Mouse (Mus musculus) megakaryocyte progenitor cell, adult 5-6 weeks (primary cell): ENCODE data around the gene Lgr6. TPM values are rescaled to one million over a fixed set of nuclear protein-coding genes. Genes with fewer than 3 reads are reported as not detected.

Experiments used
- ATAC-seq: replicated peaks from 2 replicates; pipeline ENCODE4 v1.8.0; 2016; ENCODE audit warnings: mild to moderate bottlenecking, moderate TSS enrichment, inconsistent platforms; ENCODE audit not compliant: poor library complexity
- total RNA-seq, 2 experiments: library from RNA; stranded (forward) in 1 of 2; stranded (reverse) in 1 of 2; fragments of 157-497, 149-512 nt in 1 of 2; fragments of 200-1000 nt in 1 of 2; gene quantifications; 2 replicates each; pipeline versions ENCODE4 v1.2.3 to v1.2.4; 2015 to 2017

The Lgr6 gene
- total RNA-seq (2015): 0.05 TPM in 1 of 2 replicates, not detected in the other
- 0.08 TPM in 1 of 2 replicates, not detected in the other for total RNA-seq (2017)

DNA sequence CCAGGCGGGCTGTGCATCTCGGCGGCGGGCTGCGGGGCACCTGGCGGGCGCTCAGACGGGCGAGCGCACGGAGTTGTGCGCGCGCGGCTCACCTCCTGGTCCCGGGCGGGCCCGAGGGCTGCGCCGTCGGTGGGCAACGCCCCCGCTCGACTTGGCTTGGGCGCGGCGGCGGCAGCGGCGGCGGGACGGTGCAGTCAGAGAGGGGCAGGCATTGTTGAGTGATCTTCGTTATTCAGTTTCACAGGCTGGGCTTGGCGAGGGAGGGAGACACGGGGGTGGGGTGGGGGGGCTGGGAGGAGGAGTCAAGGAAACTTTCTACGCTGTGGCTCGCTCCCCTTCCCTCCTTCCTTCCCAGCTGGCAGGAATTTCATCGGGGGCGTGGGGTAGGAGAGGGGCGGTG is at the start of gene Lgr6:
Gene Lgr6 (minus strand): TSS at position 153 of the 400 bp plus-strand sequence.
- peak; percentile 20; the same call in 1 of the 2 replicates for ATAC-seq

DNA sequence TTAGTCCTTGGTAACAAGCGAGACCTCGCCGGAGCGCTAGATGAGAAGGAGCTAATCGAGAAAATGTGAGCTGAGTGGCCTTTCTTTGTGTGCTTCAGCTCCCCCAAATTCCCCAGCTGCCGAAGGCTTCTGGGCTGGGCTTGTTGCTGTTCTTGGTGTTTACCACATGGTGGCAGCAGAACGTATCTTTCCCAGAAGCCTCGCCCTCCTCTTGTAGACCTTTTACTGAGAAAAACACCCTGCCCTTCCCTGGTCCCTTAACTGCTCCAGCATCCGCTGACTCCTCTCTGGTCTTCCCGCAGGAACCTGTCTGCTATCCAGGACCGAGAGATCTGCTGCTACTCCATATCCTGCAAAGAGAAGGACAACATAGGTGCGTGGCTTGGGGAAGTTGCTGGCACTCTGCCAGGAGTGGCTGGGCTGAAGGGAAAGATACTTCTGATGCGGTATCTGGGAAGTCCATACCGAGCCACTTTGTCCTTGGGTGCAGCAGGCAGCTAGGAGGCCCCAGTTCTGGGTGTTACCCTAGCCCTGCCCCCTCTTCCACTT is 49.4 kb upstream of the Lgr6 start:
- ATAC-seq: peak; percentile 98

DNA sequence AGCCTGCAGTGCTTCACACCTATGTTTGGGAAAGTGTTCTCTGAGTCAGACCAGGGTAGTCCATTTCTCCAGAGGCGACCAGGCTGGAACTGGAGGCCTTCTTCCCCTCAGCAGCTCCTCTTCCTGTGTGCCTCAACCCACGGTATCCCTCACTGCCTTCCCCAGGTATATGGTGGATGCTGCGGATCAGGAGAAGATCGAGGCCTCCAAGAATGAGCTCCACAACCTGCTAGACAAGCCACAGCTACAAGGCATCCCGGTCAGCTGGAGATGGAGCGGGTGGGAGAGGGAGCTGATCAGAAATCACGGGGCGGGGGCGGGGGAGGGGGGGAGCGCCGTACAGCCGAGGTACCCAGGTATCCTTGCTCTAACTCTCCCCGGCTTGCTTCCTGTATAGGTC is 48.9 kb upstream of the Lgr6 start:
- no peak for ATAC-seq

DNA sequence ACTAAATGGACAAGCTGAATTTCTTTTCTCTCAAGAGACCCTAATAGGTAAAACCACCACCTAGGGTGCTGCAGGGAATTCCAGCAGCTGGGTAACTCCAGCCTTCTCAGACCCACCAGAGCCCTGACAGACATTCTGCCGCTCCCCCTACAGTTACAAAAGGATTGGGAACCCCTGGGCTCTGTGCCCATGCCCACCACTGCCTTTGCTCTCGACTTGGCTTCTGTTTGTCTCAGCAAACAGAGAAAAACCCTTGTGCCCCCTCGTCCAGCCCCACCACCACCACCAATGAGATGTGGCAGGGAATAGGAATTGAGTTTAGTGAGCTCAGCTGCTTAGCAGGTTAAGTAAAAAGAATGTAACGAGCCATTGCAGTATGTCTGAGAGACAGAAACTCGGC is 43.9 kb upstream of the Lgr6 start:
- no peak for ATAC-seq

DNA sequence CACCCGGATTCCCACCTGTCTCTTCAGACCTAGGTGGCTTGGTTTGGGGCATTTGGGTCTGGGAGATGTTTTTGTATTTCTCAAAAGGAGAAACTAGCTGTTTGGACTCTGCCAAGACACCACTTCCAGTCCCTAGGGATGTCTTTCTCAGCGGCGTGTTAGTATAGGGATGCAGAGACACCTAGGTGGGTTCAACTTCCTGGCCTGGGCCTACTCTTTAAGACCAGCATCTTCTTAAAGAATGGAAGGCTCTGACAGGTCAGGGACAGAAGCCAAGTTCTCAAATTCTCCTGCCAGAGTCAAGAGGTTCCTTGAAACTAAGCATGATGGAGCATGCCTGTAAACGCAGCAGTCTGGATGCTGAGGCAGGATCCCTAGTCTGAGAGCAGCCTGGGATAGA is 43.4 kb upstream of the Lgr6 start:
- ATAC-seq: no peak

DNA sequence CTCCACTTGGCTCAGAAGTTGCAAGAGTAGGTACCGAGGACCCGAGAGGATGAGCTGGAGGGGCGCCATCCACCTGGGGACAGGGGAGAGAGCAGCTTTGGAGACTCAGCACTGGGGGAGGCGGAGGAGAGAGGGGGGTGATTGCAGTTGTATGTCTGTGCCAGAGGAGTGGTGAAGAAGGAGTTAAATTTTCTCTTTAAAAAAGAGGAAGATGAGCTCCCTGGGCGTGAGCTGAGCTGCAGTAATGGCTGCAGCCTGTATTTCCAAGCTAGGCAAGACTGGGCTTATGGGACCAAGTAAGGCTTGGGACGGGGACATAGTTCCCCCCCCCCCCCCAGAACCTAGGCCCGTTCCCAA is 42.6 kb upstream of the Lgr6 start:
- ATAC-seq: peak; percentile 71

DNA sequence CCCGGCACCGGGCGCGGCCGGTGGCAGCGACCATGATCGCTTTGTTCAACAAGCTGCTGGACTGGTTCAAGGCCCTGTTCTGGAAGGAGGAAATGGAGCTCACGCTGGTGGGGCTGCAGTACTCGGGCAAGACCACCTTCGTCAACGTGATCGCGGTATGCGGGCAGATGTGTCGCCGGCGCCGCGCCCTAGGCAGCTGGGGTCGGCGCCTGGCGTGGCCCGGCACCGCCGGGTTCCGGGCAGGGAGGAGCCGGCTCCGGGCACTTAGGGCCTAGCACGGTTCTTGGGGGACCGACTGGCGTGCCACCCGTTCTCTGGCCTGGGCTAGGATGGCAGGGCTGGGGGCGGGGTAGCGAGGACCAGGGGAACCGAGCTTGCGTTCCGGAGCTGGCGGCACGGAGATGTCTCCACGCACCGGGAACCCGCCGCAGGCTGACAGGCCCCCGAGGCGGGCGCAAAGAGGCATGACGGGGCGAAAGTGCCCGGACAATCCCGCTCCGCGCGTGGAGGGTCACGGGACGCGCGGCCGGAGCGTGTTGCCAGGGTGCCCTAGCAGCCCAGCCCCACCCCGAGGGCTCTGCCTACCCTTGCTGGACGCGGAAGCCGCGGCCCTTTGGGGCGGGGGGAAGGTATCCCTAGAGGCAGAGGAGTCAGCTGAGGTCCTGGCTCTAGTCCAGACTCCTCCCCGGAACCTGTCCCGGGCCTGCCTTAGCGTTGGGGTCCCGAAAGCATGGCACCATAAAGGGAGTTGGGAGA is 42.0 kb upstream of the Lgr6 start:
- peak; percentile 67 for ATAC-seq

DNA sequence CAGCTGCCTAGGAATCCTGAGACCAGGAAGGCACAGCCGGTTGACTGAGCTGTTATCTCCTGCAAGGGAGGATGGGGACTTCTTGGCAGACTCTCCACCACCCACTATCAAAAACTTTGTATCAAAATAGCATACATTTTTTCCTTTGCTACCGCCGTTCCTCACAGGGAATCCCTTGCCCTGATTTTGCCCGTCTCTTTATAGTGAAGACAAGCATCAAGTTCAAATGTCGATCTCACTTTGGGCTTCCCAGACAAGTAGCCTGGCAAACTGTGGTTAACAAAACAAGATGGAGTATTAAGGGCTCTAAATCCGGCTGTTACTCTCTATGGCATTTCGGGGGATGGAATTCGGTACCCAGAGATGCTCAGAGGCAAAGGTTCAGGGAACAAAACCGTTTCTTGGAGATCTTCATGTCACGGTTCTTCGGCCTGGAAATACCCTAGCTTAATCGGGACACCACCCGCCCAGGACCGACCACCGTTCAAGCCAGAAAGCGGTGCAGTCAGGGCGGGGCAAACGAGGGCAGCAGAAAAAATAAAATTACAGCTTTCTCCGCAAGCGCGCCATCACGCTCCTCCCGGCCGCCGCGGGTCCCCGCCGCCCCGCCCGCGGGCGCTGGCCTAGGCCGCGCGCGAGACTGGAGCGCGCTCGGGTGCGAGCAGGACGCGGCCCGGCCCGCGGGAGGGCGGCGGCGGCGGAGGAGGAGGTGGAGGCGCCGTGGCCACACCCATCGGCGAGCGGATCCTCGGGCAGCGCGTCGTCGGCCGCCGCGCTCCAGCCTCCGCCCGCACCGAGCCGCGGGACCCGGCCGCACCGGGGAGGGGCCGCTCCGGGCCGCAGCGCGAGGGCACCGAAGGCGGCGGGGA is 41.2 kb upstream of the Lgr6 start, which contains the start of gene Arl8a:
Gene Arl8a (plus strand): TSS at position 748 of the 869 bp plus-strand sequence.
- ATAC-seq: peak; percentile 67

DNA sequence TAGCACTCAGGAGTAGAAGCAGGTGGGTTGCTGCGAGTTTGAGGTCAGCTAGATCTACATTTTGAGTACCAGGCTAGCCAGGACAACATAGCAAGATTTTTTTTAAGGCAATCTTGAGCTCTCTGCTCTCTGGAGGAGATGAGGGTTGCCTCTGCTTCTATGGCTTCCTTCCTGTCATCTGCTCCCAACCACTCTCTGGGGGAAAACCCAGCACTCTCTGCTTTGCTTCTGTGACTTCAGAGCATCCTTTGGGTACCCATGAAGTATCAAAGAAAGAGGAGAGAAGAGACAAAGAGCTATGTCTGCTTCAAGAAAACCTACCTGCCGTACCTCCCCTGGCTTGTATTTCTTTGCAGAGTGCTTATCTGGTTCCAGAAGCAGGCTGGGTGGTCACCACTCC is 38.9 kb upstream of the Lgr6 start:
- no peak for ATAC-seq

DNA sequence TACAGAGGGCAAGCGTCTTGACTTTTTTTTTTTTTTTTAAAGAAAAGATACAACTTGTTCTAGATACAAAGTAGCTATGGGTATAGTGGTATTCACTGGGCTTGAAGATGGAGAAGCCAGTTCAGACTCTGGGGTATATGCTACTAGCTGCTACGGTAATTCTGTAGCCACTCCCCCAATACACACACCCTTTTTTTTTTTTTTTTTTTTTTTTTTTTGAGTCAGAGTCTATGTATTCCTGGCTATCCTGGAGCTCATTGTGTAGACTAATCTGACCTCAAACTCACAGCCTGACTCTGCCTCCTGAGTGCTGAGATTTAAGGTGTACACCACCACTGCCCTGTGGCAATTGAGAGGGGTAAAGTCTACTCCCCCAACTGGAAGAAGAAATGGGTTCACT is 37.4 kb upstream of the Lgr6 start:
- no peak for ATAC-seq

DNA sequence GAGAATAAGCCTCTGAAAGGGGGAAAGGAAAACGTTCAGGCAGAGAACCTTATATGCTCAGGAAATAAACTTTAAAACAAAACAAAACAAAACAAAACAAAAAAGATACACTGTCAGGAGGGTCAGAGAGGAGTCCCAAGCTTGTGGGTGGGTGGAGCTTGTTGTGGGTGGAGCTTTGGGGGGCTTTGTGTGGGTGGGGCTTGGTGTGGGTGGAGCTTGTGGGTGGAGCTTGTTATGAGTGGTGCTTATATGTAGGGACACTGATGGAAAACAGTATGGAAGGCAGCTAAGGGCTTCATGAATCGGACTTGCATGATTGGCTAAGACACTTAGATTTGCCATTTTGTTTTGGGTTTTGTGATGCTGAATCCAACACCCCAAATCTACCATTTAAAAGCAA is 34.8 kb upstream of the Lgr6 start:
- ATAC-seq: peak; percentile 70

DNA sequence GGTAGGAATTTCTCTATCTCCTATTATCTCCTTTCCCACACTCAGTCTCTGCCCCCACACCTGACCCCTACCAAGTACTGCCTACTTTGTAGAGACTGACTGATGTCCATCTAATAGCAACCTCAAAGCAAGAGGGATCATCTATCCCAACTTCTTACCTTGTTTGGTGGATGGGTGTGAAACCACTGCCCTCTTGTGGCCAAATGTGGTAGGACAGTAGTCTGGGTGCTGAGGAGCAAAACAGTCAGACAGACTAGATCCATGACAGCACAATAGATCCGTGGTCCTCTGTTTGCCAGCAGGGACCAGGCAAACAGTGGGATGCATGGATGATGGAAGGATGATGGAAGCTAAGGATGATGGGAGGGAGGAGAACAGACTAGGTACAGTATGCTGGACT is 31.4 kb upstream of the Lgr6 start:
- ATAC-seq: peak; percentile 31

DNA sequence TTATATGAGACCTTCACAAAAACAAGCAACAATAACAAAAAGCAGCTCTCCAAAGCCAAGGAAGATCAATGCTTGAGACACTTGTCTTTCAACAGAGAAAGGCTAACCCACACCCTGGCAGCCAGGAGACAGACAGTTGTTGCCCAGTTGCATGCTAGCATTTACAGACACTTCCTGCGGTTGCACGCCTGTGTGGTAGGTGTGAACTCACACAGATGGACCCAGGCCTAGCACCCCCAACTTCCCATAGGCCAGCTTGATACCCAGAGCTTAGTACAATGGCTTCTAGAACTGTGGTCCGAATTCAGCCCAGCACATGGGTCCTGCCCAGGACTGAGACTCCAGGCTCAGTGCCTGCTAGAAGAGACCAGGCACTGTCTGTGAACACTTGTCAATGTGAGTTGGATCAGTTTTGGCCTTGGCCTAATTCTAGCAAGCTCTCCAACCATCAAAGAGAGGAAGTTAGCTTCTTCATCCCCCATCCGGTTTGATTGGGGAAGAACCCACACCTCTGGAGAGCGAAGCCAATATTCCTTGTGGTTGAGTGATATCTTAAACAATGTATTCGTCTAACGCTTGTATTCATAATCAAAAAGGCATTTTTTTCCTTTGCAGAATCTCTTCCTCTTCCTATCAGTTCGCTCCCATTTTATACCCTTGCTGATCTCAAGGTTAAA is 30.2 kb upstream of the Lgr6 start:
- no peak for ATAC-seq

DNA sequence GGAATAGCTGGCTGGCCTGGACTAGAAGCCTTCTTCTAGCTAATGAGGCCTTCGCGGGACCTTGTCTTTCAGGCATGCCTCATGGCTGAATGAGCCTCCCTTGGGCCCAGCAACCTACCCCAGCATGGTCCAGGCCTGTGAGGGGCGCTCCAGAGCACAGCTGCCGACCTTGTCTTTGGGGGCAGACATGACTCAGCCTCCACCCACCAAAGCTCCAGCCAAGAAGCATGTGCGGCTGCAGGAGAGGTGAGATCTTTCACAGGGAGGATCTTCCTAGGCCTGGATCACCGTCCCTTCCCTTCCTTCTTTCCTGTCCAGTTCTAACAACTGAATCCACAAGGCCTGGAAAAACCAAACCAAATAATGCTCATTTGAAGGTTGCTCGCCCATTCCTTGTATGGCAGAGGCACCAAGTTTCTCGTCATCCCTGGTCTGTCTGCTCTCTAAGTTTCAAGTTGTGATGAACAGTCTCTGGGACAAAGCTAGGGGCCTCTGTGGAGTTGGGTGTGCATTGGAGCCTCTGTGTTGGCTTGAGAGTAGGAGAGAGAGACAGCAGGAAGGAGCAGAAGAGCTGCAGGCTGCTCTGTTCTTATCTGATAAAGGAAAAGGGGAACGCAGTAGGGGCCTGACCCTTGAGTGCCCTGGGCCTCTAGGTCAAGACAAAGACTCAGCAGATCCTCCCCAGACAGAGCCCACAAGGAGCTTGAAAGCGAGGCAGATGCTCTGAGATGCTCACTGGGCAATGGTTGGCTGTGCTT is 28.8 kb upstream of the Lgr6 start:
- ATAC-seq: peak; percentile 30

DNA sequence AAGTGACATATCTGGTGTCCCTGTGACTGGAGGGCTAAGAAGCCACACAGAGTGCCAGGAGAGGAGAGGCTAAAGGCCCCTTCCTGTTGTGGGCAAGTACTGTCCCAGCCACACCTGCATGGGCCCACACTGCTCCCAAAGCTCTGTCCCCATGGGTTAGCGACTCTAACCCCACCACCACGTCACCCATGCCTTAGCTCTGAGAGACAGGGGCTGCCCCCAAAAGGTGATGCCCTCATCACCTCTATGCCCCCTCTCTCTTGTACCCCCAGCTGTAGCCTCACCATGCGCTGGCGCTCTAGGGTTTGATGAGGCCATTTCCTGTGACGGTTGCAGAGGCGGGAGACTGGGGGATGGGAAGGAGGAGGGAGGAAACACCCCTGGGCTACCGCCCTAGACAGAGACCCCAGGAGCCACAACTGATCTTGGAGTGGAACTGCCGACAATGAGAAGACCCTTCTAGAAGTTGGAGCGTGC is 27.9 kb upstream of the Lgr6 start:
- ATAC-seq: peak; percentile 40

DNA sequence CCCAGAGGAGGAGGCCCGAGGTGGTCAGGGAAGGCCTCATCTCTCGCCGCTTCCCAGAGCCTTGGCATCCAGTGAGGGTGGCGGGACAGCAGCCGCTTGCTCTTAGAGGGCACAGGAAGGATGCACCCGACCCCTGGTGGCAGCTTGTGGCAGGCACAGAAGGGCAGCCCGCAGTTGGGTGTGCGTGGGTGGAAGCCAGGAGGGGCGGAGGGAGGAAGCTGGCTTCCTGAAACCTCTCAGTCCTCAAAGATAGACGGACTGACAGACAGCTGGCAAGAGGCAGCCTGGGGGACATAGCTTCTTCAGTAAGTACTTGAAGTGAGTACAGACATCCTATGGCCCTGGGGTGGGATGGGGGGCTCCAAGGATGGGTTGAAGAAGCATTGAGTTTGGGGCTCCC is 27.4 kb upstream of the Lgr6 start, which contains the start of gene Ptpn7:
Gene Ptpn7 (plus strand): TSS at position 228 of the 400 bp plus-strand sequence.
- ATAC-seq: peak; percentile 71

DNA sequence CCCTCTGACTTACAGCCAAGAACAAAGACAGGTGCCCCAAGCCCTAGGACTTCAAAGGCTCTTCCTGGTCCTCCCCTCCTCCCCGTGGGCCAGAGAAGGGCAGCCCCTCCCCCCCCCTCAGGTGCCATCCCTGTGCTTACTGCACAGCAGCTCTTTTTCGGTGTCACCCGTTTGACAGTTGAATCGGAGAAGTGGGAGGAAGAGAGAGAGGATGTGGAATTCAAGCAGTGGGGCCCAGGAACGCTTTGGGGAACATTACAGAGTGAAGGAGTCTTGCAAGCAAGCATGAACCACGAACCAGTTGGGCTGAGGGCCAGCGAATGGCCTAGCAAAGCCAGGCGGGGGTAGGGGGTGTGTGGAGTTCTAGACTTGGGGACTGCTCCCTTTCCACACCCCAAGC is 26.5 kb upstream of the Lgr6 start:
- no peak for ATAC-seq

DNA sequence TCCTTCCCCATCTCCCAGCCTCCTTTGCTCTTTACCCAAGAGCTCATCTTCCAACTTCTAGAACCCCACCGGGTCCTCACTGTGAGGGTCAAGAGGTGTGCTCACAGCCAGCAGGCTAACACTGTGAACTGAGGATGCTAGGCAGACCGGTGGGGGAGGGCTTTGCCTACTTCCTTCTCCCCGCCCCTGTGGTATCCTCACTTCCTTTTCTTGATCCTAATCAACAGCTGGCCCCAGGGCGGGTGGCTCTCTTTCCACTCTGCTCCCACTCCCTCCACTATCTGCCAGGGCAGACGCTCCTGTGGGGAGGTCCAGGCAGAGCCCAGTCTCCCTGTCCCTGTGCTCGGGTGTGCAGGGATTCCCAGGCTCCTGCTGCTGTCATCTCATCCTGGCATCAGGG is 26.0 kb upstream of the Lgr6 start:
- peak; percentile 51 for ATAC-seq

DNA sequence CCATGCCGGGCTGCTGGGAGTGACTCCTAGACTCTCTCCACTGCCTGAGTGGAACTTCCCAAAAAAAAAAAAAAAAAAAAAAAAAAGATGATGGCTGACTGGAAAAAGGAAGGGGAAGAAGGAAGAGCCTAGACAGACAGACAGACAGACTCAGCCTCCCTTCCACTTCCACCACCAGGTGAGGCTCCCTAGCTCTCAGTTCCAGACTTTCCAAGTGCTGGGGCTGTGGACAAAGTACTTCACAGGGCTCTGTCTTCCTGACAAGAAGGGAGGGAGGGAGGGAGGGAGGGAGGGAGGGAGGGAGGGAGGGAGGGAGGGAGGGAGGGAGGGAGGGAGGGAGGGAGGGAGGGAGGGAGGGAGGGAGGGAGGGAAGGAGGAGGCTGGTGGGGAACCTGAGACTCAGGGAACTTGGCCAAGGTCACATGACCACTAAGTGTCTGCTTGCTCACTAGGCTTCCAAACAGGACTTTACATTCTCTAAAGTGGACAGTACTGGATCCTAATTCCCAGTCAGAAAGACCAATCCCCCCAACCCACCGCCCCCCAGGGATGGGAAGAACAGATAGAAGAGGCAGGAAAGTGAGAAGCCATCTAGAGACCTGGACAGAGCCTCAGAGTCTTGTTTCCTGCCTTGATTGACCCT is 25.4 kb upstream of the Lgr6 start:
- no peak for ATAC-seq
